Mouse (Mus musculus) left cerebral cortex, postnatal 4 days (tissue): ENCODE data around the gene Mfrp. TPM values are rescaled to one million over a fixed set of nuclear protein-coding genes. Genes with fewer than 3 reads are reported as not detected.

Experiments used
- DNase-seq: peaks from one replicate; pipeline ENCODE4 v3.0.0-alpha.2; 2022
- intact Hi-C: fragments of 180-260 bp; cut with DNase I; formaldehyde crosslinking; loops from one replicate; pipeline ENCODE4 v1.15.1; 2025
- total RNA-seq, 2 experiments: library from RNA; stranded (reverse); gene quantifications; 2 replicates each; pipeline ENCODE4 v1.2.3; 2021

Gene Mfrp
- total RNA-seq, 2 experiments from 2014 or later: not detected

GRCm38 (mm10) chr9:44078136-44078797, 23.3 kb upstream of the Mfrp start:
- intact Hi-C loops: no loop called here
- DNase-seq: no peak

GRCm38 (mm10) chr9:44078955-44079756, 22.4 kb upstream of the Mfrp start:
- peak; percentile 88 for DNase-seq
- intact Hi-C loops: no loop called here

GRCm38 (mm10) chr9:44079997-44080780, 21.3 kb upstream of the Mfrp start:
- DNase-seq: no peak
- intact Hi-C loops: no loop called here

- DNase-seq: no peak
- intact Hi-C loops: no loop called here
Observed at GRCm38 (mm10) chr9:44080953-44081352, 20.6 kb upstream of the Mfrp start.

- DNase-seq: no peak
- intact Hi-C loops: no loop called here
Observed at GRCm38 (mm10) chr9:44081581-44081980, 19.9 kb upstream of the Mfrp start.

GRCm38 (mm10) chr9:44082266-44082665, 19.3 kb upstream of the Mfrp start:
- no peak for DNase-seq
- intact Hi-C loops: no loop called here

- intact Hi-C loops: no loop called here
- DNase-seq: no peak
Observed at GRCm38 (mm10) chr9:44083392-44084121, 18.0 kb upstream of the Mfrp start.

- intact Hi-C loops: no loop called here
- no peak for DNase-seq
Observed at GRCm38 (mm10) chr9:44084236-44084635, 17.3 kb upstream of the Mfrp start.

GRCm38 (mm10) chr9:44084659-44085229, 16.8 kb upstream of the Mfrp start:
- DNase-seq: peak; percentile 86
- intact Hi-C loops: no loop called here

- DNase-seq: no peak
- intact Hi-C loops: no loop called here
Observed at GRCm38 (mm10) chr9:44085276-44085675, 16.3 kb upstream of the Mfrp start.

GRCm38 (mm10) chr9:44085741-44086665, 15.5 kb upstream of the Mfrp start:
- DNase-seq: no peak
- intact Hi-C loops: no loop called here

GRCm38 (mm10) chr9:44086960-44087359, 14.6 kb upstream of the Mfrp start:
- no peak for DNase-seq
- intact Hi-C loops: no loop called here

GRCm38 (mm10) chr9:44087761-44088455, 13.6 kb upstream of the Mfrp start:
- intact Hi-C loops: no loop called here
- DNase-seq: no peak

GRCm38 (mm10) chr9:44088877-44089608, 12.5 kb upstream of the Mfrp start:
- intact Hi-C loops: no loop called here
- no peak for DNase-seq

GRCm38 (mm10) chr9:44093612-44094503, 7.7 kb upstream of the Mfrp start:
- intact Hi-C loops: no loop called here
- DNase-seq: peak; percentile 79

- intact Hi-C loops: no loop called here
- DNase-seq: no peak
Observed at GRCm38 (mm10) chr9:44094737-44095136, 6.8 kb upstream of the Mfrp start.

GRCm38 (mm10) chr9:44095781-44096180, 5.7 kb upstream of the Mfrp start:
- intact Hi-C loops: no loop called here
- no peak for DNase-seq
